Mouse (Mus musculus): ENCODE results near the gene Raet1d. TPM values are rescaled to one million over a fixed set of nuclear protein-coding genes. Genes with fewer than 3 reads are reported as not detected.
"Not testable (repeated sequence)": the region's sequence is repeated elsewhere in the genome, so short reads cannot be mapped to it uniquely, and the experiment has no call there.

Gene Raet1d
- total RNA-seq, 2 experiments from 2014 or later: not detected

GRCm38 (mm10) chr10:22402225-22402917 is 42.0 kb downstream of the Raet1d start:
- H3K27ac ChIP-seq; H3K4me3 ChIP-seq; intact Hi-C loops (cut with DNase I): not testable (repeated sequence)
- peak; percentile 51 for TF ChIP-seq CTCF (IDR thresholded peaks at IDR 0.05)
- DNase-seq (ENCODE audit: extremely low spot score in 1 of 2, low spot score in 2 of 2): peak; percentile 7 to 34

- peak; percentile 7 to 15 for DNase-seq (ENCODE audit: extremely low spot score in 1 of 2, low spot score in 2 of 2)
- intact Hi-C loops (cut with DNase I); H3K4me3 ChIP-seq; H3K27ac ChIP-seq: not testable (repeated sequence)
These were observed 53.5 kb downstream of the Raet1d start for GRCm38 (mm10) chr10:22413702-22414494.

Other genes starting within 250 kb of the Raet1d start
- under 1 TPM; 0.35 to 0.77 TPM for gene E030030I06Rik, start 211.3 kb upstream of the Raet1d start, total RNA-seq (2021)
- gene Raet1e, start 202.0 kb upstream of the Raet1d start, total RNA-seq (2021): under 1 TPM in 1 of 2 experiments, not detected in 1; 0.29 TPM
- under 1 TPM in 1 of 2 experiments, not detected in 1; 0.47 TPM for gene H60b, start 202.0 kb upstream of the Raet1d start, total RNA-seq (2021)

All from left cerebral cortex, adult 2 months (tissue).